Mouse (Mus musculus): ENCODE data around the gene Hadhb. TPM values are rescaled to one million over a fixed set of nuclear protein-coding genes. Genes with fewer than 3 reads are reported as not detected.

Gene Hadhb
- polyA plus RNA-seq, 1 experiment from 2014 or later, result 70.4 TPM

DNA sequence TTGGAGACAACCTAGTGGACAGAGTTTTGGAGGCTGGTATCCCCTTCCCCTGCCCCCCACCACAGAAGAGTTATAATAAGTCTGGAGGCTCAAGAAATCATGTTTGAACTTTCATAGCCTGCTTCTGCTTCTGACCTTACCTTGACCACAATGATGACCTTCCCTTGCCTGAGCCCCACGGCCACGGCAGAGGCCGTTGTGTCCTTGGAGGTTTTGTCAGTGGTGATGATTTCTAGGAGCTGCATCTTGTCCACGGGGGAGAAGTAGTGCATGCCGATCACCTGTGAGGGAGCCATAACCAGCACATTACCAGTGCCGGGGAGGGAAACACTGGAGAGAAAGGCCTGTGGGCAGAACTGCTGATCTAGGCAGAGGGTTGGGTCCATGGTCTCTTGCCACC, 32.6 kb upstream of the Hadhb start:
- no peaks in the 10 kb centered on the region for H3K4me1 ChIP-seq (ENCODE audit: control insufficient read depth, insufficient read depth, low read depth, low read length)
- H3K4me2 ChIP-seq (ENCODE audit: low read length), result no peak overlapping the region
- peaks cover 71% of the 10 kb centered on the region for H3K36me3 ChIP-seq (ENCODE audit: control insufficient read depth, insufficient read depth, low read length)
- ATAC-seq, result no peak
- H3K9me3 ChIP-seq (ENCODE audit: control insufficient read depth, low read length), result no peaks in the 10 kb centered on the region
- H3K27ac ChIP-seq (ENCODE audit: low read depth, low read length), result no peak overlapping the region
- 87% methylated on average over 6 of the region's 6 CpGs for WGBS
- H3K27me3 ChIP-seq (replicated peaks; ENCODE audit: control insufficient read depth, insufficient read depth, low read length), result no peaks in the 10 kb centered on the region
- no peak overlapping the region for H3K4me3 ChIP-seq (ENCODE audit: low read length)
- no peak overlapping the region for H3K9ac ChIP-seq (ENCODE audit: low read depth, low read length)

DNA sequence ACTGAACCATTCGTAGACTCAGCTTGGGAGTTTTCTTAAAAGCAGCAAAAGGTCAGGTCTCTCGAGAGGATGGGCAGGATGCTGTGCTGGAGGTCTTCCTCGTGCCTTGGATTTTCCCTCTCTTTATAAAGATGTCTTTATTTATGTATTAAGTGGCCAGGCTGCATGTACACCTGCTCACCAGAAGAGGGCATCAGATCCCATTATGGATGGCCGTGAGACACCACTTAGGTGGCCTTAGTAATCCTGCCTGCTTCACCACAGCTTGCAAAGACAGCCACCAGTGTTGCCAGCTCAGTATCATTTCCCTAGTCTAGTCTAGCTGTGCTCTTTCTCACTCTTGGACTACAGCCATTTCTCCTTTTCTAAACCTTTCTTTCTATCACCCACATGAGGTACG, 29.5 kb upstream of the Hadhb start:
- no peak overlapping the region; the same call in 1 of the 2 replicates for H3K27ac ChIP-seq (ENCODE audit: low read depth, low read length)
- ATAC-seq, result no peak
- H3K9me3 ChIP-seq (ENCODE audit: control insufficient read depth, low read length), result no peaks in the 10 kb centered on the region
- H3K27me3 ChIP-seq (replicated peaks; ENCODE audit: control insufficient read depth, insufficient read depth, low read length), result no peaks in the 10 kb centered on the region
- WGBS, result 40% methylated on average over 5 of the region's 5 CpGs
- H3K36me3 ChIP-seq (ENCODE audit: control insufficient read depth, insufficient read depth, low read length), result peaks cover 61% of the 10 kb centered on the region
- no peak overlapping the region for H3K4me3 ChIP-seq (ENCODE audit: low read length)
- H3K4me1 ChIP-seq (ENCODE audit: control insufficient read depth, insufficient read depth, low read depth, low read length), result no peaks in the 10 kb centered on the region
- H3K9ac ChIP-seq (ENCODE audit: low read depth, low read length), result no peak overlapping the region
- no peak overlapping the region for H3K4me2 ChIP-seq (ENCODE audit: low read length)

DNA sequence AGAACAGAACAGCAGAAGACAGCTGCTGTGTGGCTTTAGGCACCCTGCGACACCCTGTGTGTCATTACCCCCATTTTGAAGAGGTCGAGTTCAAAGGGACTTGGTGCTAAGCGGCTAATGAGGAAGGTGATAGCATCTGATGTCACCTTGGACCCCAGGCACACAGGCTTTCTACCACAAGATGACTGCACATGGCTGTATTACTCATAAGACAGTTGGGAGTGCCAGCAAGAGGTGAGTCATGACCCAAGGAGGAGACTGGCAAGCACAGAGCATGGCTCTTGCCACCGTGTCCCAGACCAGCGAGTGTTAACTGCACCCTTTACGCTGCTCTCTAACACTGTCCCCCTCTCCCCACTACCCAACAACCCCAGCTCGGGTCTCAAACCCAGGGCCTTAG, 28.3 kb upstream of the Hadhb start:
- Histone ChIP-seq H3K27me3 (replicated peaks; ENCODE audit: control insufficient read depth, insufficient read depth, low read length) (no peaks in the 10 kb centered on the region), H3K9ac (ENCODE audit: low read depth, low read length) (no peak overlapping the region), H3K4me2 (ENCODE audit: low read length) (no peak overlapping the region), H3K27ac (ENCODE audit: low read depth, low read length) (no peak overlapping the region), H3K4me3 (ENCODE audit: low read length) (no peak overlapping the region), H3K9me3 (ENCODE audit: control insufficient read depth, low read length) (no peaks in the 10 kb centered on the region), H3K4me1 (ENCODE audit: control insufficient read depth, insufficient read depth, low read depth, low read length) (no peaks in the 10 kb centered on the region), H3K36me3 (ENCODE audit: control insufficient read depth, insufficient read depth, low read length) (peaks cover 58% of the 10 kb centered on the region)
- ATAC-seq, result no peak
- 92% methylated on average over 7 of the region's 7 CpGs for WGBS

GRCm38 (mm10) chr5:30127921-30128597, 27.0 kb upstream of the Hadhb start:
- Histone ChIP-seq H3K36me3 (ENCODE audit: control insufficient read depth, insufficient read depth, low read length) (peaks cover 52% of the 10 kb centered on the region), H3K9me3 (ENCODE audit: control insufficient read depth, low read length) (no peaks in the 10 kb centered on the region), H3K27ac (ENCODE audit: low read depth, low read length) (no peak overlapping the region), H3K27me3 (replicated peaks; ENCODE audit: control insufficient read depth, insufficient read depth, low read length) (no peaks in the 10 kb centered on the region), H3K4me2 (ENCODE audit: low read length) (no peak overlapping the region), H3K4me1 (ENCODE audit: control insufficient read depth, insufficient read depth, low read depth, low read length) (no peaks in the 10 kb centered on the region), H3K4me3 (ENCODE audit: low read length) (no peak overlapping the region), H3K9ac (ENCODE audit: low read depth, low read length) (no peak overlapping the region)
- 91% methylated on average over 13 of the region's 13 CpGs for WGBS
- ATAC-seq, result no peak

- H3K4me2 ChIP-seq (ENCODE audit: low read length), result no peak overlapping the region
- H3K9ac ChIP-seq (ENCODE audit: low read depth, low read length), result no peak overlapping the region
- H3K27ac ChIP-seq (ENCODE audit: low read depth, low read length), result no peak overlapping the region
- no peaks in the 10 kb centered on the region for H3K27me3 ChIP-seq (replicated peaks; ENCODE audit: control insufficient read depth, insufficient read depth, low read length)
- H3K9me3 ChIP-seq (ENCODE audit: control insufficient read depth, low read length), result no peaks in the 10 kb centered on the region
- H3K4me3 ChIP-seq (ENCODE audit: low read length), result no peak overlapping the region
- ATAC-seq, result no peak
- 93% methylated on average over 6 of the region's 6 CpGs for WGBS
- no peaks in the 10 kb centered on the region for H3K4me1 ChIP-seq (ENCODE audit: control insufficient read depth, insufficient read depth, low read depth, low read length)
- peaks cover 51% of the 10 kb centered on the region for H3K36me3 ChIP-seq (ENCODE audit: control insufficient read depth, insufficient read depth, low read length)
These were observed 26.4 kb upstream of the Hadhb start for GRCm38 (mm10) chr5:30128680-30129079.

- 92% methylated on average over 4 of the region's 4 CpGs for WGBS
- Histone ChIP-seq H3K36me3 (ENCODE audit: control insufficient read depth, insufficient read depth, low read length) (peaks cover 47% of the 10 kb centered on the region), H3K27ac (ENCODE audit: low read depth, low read length) (no peak overlapping the region), H3K4me1 (ENCODE audit: control insufficient read depth, insufficient read depth, low read depth, low read length) (no peaks in the 10 kb centered on the region), H3K4me3 (ENCODE audit: low read length) (no peak overlapping the region), H3K4me2 (ENCODE audit: low read length) (no peak overlapping the region), H3K9ac (ENCODE audit: low read depth, low read length) (no peak overlapping the region), H3K27me3 (replicated peaks; ENCODE audit: control insufficient read depth, insufficient read depth, low read length) (no peaks in the 10 kb centered on the region), H3K9me3 (ENCODE audit: control insufficient read depth, low read length) (no peaks in the 10 kb centered on the region)
- ATAC-seq, result no peak
These were observed 23.8 kb upstream of the Hadhb start for GRCm38 (mm10) chr5:30131246-30131645.

DNA sequence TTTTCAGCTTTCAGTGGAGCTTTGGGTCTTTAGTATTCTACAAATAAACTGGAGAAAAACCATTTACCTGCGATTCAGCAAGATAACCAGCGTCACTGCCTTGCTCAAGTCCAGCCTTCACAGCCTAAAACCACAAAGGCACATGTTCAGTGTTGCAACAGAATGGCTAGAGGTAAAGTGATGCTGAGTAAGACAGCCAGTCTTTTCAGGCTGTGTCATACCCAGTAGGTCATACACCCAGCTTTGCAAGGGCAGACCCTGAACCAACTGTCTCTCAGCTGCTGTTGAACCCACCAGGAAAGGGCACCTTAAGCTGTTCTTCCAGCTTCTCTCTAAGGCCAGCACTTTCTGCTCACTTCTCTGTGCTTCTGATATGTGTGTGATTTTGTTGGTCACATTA, 22.9 kb upstream of the Hadhb start:
- H3K4me2 ChIP-seq (ENCODE audit: low read length), result no peak overlapping the region
- ATAC-seq, result no peak

DNA sequence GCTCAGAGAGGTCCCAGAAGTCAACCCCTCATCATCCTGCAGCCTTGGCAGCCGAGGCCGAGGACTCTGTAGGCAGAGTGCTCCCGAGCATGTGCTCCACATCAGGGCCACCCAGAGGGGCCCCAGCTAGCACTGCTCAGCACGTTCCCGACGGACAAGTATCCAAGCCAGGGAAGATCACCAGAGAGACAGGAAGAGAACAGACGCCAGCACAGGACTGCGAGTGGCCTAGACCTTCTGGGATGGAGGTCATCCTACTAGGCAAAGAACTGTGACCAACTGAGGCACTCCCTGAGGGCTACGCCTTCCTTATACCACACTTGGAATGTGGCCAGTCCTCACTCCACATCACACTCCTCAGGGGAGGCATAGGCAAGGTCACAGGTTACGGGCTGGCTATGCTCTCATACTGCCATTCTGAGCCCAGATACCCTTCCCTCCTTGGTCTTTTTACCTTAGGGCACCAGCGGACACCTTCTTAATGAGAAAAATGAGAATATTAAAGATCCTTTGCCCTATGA, 19.3 kb upstream of the Hadhb start:
- H3K27me3 ChIP-seq (replicated peaks; ENCODE audit: control insufficient read depth, insufficient read depth, low read length), result no peaks in the 10 kb centered on the region
- no peak overlapping the region for H3K9ac ChIP-seq (ENCODE audit: low read depth, low read length)
- H3K4me1 ChIP-seq (ENCODE audit: control insufficient read depth, insufficient read depth, low read depth, low read length), result no peaks in the 10 kb centered on the region
- 96% methylated on average over 11 of the region's 11 CpGs for WGBS
- H3K4me2 ChIP-seq (ENCODE audit: low read length), result no peak overlapping the region
- H3K36me3 ChIP-seq (ENCODE audit: control insufficient read depth, insufficient read depth, low read length), result peaks cover 41% of the 10 kb centered on the region
- H3K27ac ChIP-seq (ENCODE audit: low read depth, low read length), result no peak overlapping the region
- H3K4me3 ChIP-seq (ENCODE audit: low read length), result no peak overlapping the region
- no peaks in the 10 kb centered on the region for H3K9me3 ChIP-seq (ENCODE audit: control insufficient read depth, low read length)
- no peak for ATAC-seq

More for the DNA sequence above, 22.9 kb upstream of the Hadhb start:
- no peaks in the 10 kb centered on the region for H3K9me3 ChIP-seq (ENCODE audit: control insufficient read depth, low read length)
- H3K27me3 ChIP-seq (replicated peaks; ENCODE audit: control insufficient read depth, insufficient read depth, low read length), result no peaks in the 10 kb centered on the region
- WGBS, result 98% methylated on average over 2 of the region's 2 CpGs
- H3K27ac ChIP-seq (ENCODE audit: low read depth, low read length), result no peak overlapping the region
- no peaks in the 10 kb centered on the region for H3K4me1 ChIP-seq (ENCODE audit: control insufficient read depth, insufficient read depth, low read depth, low read length)
- no peak overlapping the region for H3K4me3 ChIP-seq (ENCODE audit: low read length)
- no peak overlapping the region for H3K9ac ChIP-seq (ENCODE audit: low read depth, low read length)
- H3K36me3 ChIP-seq (ENCODE audit: control insufficient read depth, insufficient read depth, low read length), result peaks cover 47% of the 10 kb centered on the region

- Histone ChIP-seq H3K27me3 (replicated peaks; ENCODE audit: control insufficient read depth, insufficient read depth, low read length) (no peaks in the 10 kb centered on the region), H3K9ac (ENCODE audit: low read depth, low read length) (no peak overlapping the region), H3K9me3 (ENCODE audit: control insufficient read depth, low read length) (no peaks in the 10 kb centered on the region), H3K4me3 (ENCODE audit: low read length) (no peak overlapping the region), H3K4me1 (ENCODE audit: control insufficient read depth, insufficient read depth, low read depth, low read length) (no peaks in the 10 kb centered on the region), H3K27ac (ENCODE audit: low read depth, low read length) (no peak overlapping the region), H3K36me3 (ENCODE audit: control insufficient read depth, insufficient read depth, low read length) (peaks cover 40% of the 10 kb centered on the region), H3K4me2 (ENCODE audit: low read length) (no peak overlapping the region)
- 90% methylated on average over 8 of the region's 9 CpGs for WGBS
- no peak for ATAC-seq
These were observed 17.8 kb upstream of the Hadhb start for GRCm38 (mm10) chr5:30137271-30137670.

Data from hindbrain, embryonic 16.5 days (tissue).